Mouse (Mus musculus): ENCODE measurements around the gene Tns1. TPM values are rescaled to one million over a fixed set of nuclear protein-coding genes. Genes with fewer than 3 reads are reported as not detected.

The Tns1 gene
- polyA plus RNA-seq, 1 experiment = 26.4 TPM

DNA sequence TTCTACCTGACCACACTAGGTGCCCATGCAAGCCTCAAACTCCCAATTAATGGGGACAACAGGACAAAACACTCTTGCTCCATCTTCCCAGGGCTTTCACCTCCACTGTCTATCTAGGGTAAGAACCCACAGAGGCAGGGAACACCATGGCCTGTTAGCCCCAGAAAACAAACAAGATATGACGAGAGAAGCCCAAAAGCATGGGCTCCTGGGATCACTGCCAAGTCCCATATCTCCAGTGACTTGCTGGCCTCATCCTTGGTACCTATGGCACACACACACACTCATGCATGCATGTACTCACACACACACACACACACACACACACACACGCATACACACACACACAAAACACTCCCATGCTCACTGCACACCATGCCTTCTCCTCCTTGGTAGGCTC, 120.5 kb downstream of the Tns1 start:
- no peak for TF ChIP-seq CTCF (IDR thresholded peaks at IDR 0.05; ENCODE audit: control insufficient read depth, insufficient read depth, low read length)
- TF ChIP-seq POLR2A (IDR thresholded peaks at IDR 0.05; ENCODE audit: borderline replicate concordance, control insufficient read depth, low read depth, low read length) = no peak
- Histone ChIP-seq H3K4me1 (ENCODE audit: control insufficient read depth, insufficient read depth, low read length) (peaks cover 2% of the 10 kb centered on the region; the same call in 1 of the 2 replicates), H3K27ac (ENCODE audit: control insufficient read depth, insufficient read depth, low read depth, low read length, poor library complexity) (no peak overlapping the region), H3K4me3 (replicated peaks; ENCODE audit: control insufficient read depth, low read depth, low read length) (no peak overlapping the region)
- WGBS = 49% methylated on average over 2 of the region's 2 CpGs

DNA sequence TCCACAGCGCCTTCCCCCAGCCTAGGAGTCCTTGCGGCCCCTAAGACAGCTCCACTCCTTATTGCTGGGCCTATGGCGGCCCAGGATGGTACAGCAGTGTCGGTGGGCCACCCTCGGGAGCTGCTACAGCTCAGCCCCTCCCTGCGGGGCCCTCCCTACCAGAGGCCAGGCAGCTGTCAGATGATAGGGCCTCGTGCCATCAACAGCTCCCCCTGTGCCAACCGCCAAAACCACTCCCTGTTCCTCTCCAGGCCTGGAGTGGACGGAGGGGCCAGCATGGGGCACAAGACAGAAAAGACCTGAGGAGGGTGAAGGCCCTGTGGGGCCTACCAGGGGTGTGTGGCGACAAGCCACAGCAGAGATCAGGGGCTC, 122.8 kb downstream of the Tns1 start:
- WGBS = 14% methylated on average over 10 of the region's 10 CpGs
- H3K4me1 ChIP-seq (ENCODE audit: control insufficient read depth, insufficient read depth, low read length) = peaks cover 2% of the 10 kb centered on the region; the same call in 1 of the 2 replicates
- TF ChIP-seq POLR2A (IDR thresholded peaks at IDR 0.05; ENCODE audit: borderline replicate concordance, control insufficient read depth, low read depth, low read length) (peak; percentile 36; the same call in 1 of the 2 replicates), CTCF (IDR thresholded peaks at IDR 0.05; ENCODE audit: control insufficient read depth, insufficient read depth, low read length) (no peak)
- peak overlapping the region; percentile 14 for H3K4me3 ChIP-seq (replicated peaks; ENCODE audit: control insufficient read depth, low read depth, low read length)
- H3K27ac ChIP-seq (ENCODE audit: control insufficient read depth, insufficient read depth, low read depth, low read length, poor library complexity) = peak overlapping the region; percentile 20

DNA sequence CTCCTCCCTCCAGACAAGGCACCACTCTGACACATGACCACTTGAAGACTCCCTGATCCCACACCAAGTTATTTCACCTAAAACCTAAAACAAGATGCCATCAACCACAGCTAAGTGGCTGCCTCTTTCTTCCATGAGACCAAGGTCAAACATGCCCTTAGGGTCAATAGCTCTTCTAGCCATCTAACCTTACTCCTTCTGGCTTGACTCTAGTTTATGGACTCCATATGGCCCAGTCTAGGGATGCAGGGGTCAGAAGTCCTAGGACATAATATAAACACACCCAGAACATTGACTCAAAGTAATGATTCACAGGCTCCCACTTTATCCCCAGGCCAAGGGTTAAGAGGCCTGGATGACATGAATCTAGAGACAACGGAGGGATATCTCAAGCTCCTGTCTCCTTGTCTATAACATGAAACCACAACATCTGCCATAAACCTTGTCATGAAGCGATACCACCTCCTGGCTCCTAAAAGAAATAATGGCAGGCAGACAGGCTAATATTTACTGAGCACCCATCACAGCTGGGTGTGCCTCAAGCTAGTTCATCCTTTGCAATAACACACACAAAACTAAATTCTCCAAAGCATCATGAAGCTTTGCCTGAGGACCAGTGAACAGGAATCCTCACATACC, 123.3 kb downstream of the Tns1 start:
- peaks cover 2% of the 10 kb centered on the region; the same call in 1 of the 2 replicates for H3K4me1 ChIP-seq (ENCODE audit: control insufficient read depth, insufficient read depth, low read length)
- H3K27ac ChIP-seq (ENCODE audit: control insufficient read depth, insufficient read depth, low read depth, low read length, poor library complexity) = peak overlapping the region; percentile 20
- peak overlapping the region; percentile 14 for H3K4me3 ChIP-seq (replicated peaks; ENCODE audit: control insufficient read depth, low read depth, low read length)
- TF ChIP-seq CTCF (IDR thresholded peaks at IDR 0.05; ENCODE audit: control insufficient read depth, insufficient read depth, low read length) (no peak), POLR2A (IDR thresholded peaks at IDR 0.05; ENCODE audit: borderline replicate concordance, control insufficient read depth, low read depth, low read length) (no peak)
- WGBS = 62% methylated on average over 2 of the region's 2 CpGs

DNA sequence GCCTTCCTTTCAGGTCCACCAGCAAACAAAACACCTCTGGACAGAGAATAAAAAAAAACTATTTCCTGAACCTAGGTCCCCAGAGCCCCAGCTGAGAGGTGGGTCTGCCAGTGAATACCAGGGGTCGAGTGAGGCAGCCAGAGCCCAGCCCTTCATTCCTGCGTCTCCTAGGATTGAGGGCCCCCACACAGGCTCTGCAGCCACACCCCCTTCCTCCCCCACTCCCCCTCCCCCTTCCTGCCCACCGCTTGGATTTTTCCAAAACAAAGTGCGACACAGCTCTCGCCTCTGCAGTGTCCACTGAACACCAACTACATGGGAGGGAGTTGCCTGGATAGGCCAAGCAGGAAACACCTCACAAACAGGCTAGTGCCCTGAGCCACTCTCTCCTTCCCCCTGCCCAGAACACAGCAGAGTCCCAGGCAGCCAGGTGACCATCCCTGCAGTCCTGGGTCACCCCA, 124.0 kb downstream of the Tns1 start:
- WGBS = 24% methylated on average over 5 of the region's 5 CpGs
- peak overlapping the region; percentile 31; the same call in 1 of the 2 replicates for H3K27ac ChIP-seq (ENCODE audit: control insufficient read depth, insufficient read depth, low read depth, low read length, poor library complexity)
- peak overlapping the region; percentile 48 for H3K4me3 ChIP-seq (replicated peaks; ENCODE audit: control insufficient read depth, low read depth, low read length)
- peaks cover 2% of the 10 kb centered on the region; the same call in 1 of the 2 replicates for H3K4me1 ChIP-seq (ENCODE audit: control insufficient read depth, insufficient read depth, low read length)
- no peak for TF ChIP-seq CTCF (IDR thresholded peaks at IDR 0.05; ENCODE audit: control insufficient read depth, insufficient read depth, low read length)
- TF ChIP-seq POLR2A (IDR thresholded peaks at IDR 0.05; ENCODE audit: borderline replicate concordance, control insufficient read depth, low read depth, low read length) = no peak

DNA sequence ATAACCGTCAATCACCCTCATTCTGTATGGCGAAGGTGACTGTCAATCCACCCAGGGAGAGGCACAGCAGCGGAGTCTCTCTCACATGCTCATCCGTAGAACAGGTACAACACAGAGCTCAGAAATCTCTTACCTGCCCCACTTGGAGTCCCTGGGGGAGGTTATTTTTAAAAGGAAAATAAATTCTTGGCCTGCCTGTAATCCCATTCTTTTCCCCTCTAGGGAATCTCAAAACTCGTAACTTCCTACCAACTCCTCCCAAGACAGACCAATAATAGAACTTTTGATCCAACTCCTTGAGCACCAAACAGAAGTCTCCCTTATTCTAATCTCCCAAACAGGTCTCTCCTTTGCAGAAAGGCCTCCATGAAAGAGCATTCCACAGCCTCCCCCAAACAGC, 124.7 kb downstream of the Tns1 start:
- Histone ChIP-seq H3K4me3 (replicated peaks; ENCODE audit: control insufficient read depth, low read depth, low read length) (peak overlapping the region; percentile 3), H3K27ac (ENCODE audit: control insufficient read depth, insufficient read depth, low read depth, low read length, poor library complexity) (peak overlapping the region; percentile 31; the same call in 1 of the 2 replicates), H3K4me1 (ENCODE audit: control insufficient read depth, insufficient read depth, low read length) (peaks cover 2% of the 10 kb centered on the region; the same call in 1 of the 2 replicates)
- WGBS = 75% methylated on average over 5 of the region's 5 CpGs
- TF ChIP-seq CTCF (IDR thresholded peaks at IDR 0.05; ENCODE audit: control insufficient read depth, insufficient read depth, low read length) = no peak
- no peak for TF ChIP-seq POLR2A (IDR thresholded peaks at IDR 0.05; ENCODE audit: borderline replicate concordance, control insufficient read depth, low read depth, low read length)

DNA sequence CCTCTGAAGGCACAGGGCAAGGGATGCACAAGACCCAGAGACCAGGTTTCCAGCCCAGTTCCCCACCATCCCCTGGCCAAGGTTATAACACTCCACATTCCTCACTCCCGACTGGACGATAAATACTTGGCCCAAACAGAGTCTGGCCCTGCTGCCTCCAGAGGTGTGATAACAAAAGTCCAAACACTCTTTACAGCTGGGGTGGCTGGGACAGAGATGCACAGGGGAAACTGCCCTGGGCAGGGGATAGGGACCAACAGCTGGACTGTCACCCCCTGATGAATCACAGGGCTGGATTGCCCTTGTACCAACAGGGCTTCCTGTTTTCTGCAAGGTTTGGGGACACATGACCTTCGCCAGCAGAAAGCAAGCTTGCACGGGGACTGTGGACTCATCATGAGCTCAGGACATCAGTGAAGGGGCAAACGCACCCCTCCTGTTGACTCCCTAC, 125.3 kb downstream of the Tns1 start:
- H3K4me1 ChIP-seq (ENCODE audit: control insufficient read depth, insufficient read depth, low read length) = peaks cover 2% of the 10 kb centered on the region; the same call in 1 of the 2 replicates
- WGBS = 37% methylated on average over 5 of the region's 5 CpGs
- no peak for TF ChIP-seq POLR2A (IDR thresholded peaks at IDR 0.05; ENCODE audit: borderline replicate concordance, control insufficient read depth, low read depth, low read length)
- no peak for TF ChIP-seq CTCF (IDR thresholded peaks at IDR 0.05; ENCODE audit: control insufficient read depth, insufficient read depth, low read length)
- no peak overlapping the region; the same call in 1 of the 2 replicates for H3K27ac ChIP-seq (ENCODE audit: control insufficient read depth, insufficient read depth, low read depth, low read length, poor library complexity)
- no peak overlapping the region for H3K4me3 ChIP-seq (replicated peaks; ENCODE audit: control insufficient read depth, low read depth, low read length)

DNA sequence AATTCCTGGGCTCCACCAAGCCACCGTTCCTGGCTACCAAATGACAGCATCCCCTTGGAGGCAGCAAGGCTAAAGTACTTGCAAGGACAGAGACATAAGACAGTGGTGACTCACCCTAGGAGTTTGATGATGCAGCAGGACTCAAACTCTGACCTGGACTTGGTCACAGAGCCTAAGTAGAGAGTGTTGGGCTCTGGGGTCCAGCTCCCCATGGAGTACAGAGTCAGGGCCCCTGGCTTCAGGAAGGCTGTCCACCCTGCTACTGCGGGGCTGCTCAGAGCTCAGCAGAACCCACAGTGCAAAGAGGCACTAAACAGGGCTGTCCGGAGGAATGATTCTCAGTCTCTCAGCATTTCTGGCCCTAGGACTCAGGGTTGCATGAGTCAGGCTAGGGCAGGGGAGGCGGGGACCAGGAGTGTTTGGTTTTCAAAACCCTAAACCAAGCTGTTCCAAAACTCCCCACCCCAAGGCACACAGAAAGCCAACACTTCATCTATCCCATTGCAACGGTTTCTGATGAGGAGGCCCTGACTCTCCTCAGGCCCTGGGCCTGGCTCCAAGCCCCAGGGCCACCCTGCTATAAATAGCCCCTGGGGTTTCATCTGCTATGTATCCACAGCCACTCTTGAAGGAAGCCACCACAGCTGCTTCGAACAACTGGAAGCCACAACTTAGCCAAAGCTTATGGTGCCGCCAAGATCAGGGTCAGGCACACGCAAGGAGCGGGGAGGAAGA, 126.0 kb downstream of the Tns1 start:
- 27% methylated on average over 9 of the region's 9 CpGs for WGBS

DNA sequence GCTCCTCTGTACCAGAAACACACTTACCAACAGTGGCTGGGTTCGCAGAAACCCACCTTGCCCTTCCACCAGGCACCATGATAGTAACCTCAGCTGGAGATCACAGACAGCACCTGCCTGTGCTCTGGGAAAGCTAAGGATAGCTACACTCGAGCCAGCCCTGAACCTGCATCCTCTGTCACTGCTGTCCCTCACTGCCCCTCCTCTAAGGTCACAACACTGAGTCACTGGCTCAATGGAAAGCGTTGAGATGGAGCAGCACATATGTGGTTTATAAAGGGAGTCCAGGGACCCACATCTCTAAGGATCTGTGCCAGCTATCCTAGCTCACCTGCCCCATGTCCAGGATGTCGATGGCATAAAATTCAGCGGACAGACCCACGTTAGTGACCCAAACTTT, 126.9 kb downstream of the Tns1 start:
- Histone ChIP-seq H3K4me1 (ENCODE audit: control insufficient read depth, insufficient read depth, low read length) (no peaks in the 10 kb centered on the region; the same call in 1 of the 2 replicates), H3K27ac (ENCODE audit: control insufficient read depth, insufficient read depth, low read depth, low read length, poor library complexity) (no peak overlapping the region)

More for the DNA sequence above, 126.0 kb downstream of the Tns1 start:
- Histone ChIP-seq H3K27ac (ENCODE audit: control insufficient read depth, insufficient read depth, low read depth, low read length, poor library complexity) (peak overlapping the region; percentile 13; the same call in 1 of the 2 replicates), H3K4me3 (replicated peaks; ENCODE audit: control insufficient read depth, low read depth, low read length) (no peak overlapping the region), H3K4me1 (ENCODE audit: control insufficient read depth, insufficient read depth, low read length) (no peaks in the 10 kb centered on the region; the same call in 1 of the 2 replicates)
- TF ChIP-seq POLR2A (IDR thresholded peaks at IDR 0.05; ENCODE audit: borderline replicate concordance, control insufficient read depth, low read depth, low read length) (no peak), CTCF (IDR thresholded peaks at IDR 0.05; ENCODE audit: control insufficient read depth, insufficient read depth, low read length) (no peak)

More for the DNA sequence above, 126.9 kb downstream of the Tns1 start:
- H3K4me3 ChIP-seq (replicated peaks; ENCODE audit: control insufficient read depth, low read depth, low read length) = no peak overlapping the region
- TF ChIP-seq POLR2A (IDR thresholded peaks at IDR 0.05; ENCODE audit: borderline replicate concordance, control insufficient read depth, low read depth, low read length) = no peak
- no peak for TF ChIP-seq CTCF (IDR thresholded peaks at IDR 0.05; ENCODE audit: control insufficient read depth, insufficient read depth, low read length)
- WGBS = 88% methylated on average over 6 of the region's 6 CpGs

Data from bone marrow, adult 2 months (tissue).